Mouse (Mus musculus): ENCODE results near the gene Tlr7. TPM values are rescaled to one million over a fixed set of nuclear protein-coding genes. Genes with fewer than 3 reads are reported as not detected.

Tlr7 gene
- total RNA-seq, 2 experiments from 2014 or later = 1.1 to 2.9 TPM

GRCm38 (mm10) chrX:167276953-167277352, 53.4 kb downstream of the Tlr7 start:
- DNase-seq = peak; percentile 61

- no peak for DNase-seq
These were observed 53.8 kb downstream of the Tlr7 start for GRCm38 (mm10) chrX:167276551-167276950.

GRCm38 (mm10) chrX:167264086-167264485, 66.3 kb downstream of the Tlr7 start, which contains the start of gene Tlr8:
Gene Tlr8 (minus strand): TSS chrX:167264329.
- no peak for DNase-seq

GRCm38 (mm10) chrX:167263530-167263929, 66.8 kb downstream of the Tlr7 start:
- no peak for DNase-seq

Other genes with a start within 250 kb of the Tlr7 start
- gene Tmsb4x, start 121.2 kb downstream of the Tlr7 start, total RNA-seq (2021) = 100 to 1,000 TPM; 492 to 589 TPM
- gene Tlr8, start 66.2 kb downstream of the Tlr7 start, total RNA-seq (2021) = 1 to 10 TPM in 1 of 2 experiments, under 1 TPM in 1; 0.99 to 1.6 TPM
- 1 to 10 TPM; 3.8 to 7.2 TPM for gene Prps2, start 52.2 kb upstream of the Tlr7 start, total RNA-seq (2021)